Mouse (Mus musculus): ENCODE data around the gene Fzr1. TPM values are rescaled to one million over a fixed set of nuclear protein-coding genes. Genes with fewer than 3 reads are reported as not detected.
A peak's percentile ranks its signal among the peaks of the same experiment; 100 is the strongest.

Gene Fzr1
- 181 and 201 TPM in 2 replicates for polyA plus RNA-seq (2012; rRNA removed)

DNA sequence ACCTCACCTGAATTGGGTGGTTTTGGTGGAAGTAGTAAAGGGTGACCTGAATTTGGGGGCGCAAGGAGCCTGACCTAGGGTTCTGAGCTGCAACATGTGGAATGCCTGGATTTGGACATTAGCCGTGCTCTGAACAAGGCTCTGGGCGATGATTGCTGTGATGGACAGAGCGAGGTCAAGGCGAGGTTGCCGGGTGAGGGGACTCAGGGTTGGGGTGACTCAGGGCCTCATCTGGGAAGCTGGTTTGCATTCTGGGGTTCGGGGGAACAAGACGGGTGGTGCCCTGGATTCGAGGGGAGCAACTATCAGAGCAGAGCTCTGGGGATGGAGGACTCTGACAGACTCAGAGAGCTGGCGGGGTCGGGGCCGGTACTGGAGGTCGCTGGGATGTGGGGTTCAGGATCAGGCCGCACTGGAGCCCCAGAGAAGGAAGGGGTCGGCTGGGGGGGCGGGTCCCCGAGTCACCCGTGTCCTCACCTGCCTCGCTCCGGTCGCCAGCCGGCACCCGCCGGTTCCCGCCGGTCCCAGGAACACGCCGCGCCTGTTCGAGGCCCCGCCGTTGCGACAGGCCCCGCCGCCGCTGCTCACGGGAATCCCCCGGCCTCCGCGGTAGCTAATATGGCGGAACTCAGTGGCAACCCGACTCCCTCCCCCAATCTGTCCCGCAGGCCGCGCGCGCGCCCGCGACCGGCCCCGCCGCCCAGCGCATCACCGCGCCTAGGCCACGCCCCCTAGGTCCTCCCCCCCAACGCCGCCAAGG is at the start of gene Fzr1:
TSS of gene Fzr1 (minus strand) at position 724 of the 760 bp plus-strand sequence.
- 1% methylated on average over 58 of the region's 59 CpGs for WGBS
- Histone ChIP-seq H3K27me3 (ENCODE audit: control insufficient read depth, insufficient read depth, low read length) (no peaks in the 10 kb centered on the region), H3K27ac (ENCODE audit: control insufficient read depth, insufficient read depth, low read length) (peak within 1 kb of the TSS; percentile 36; the same call in 1 of the 2 replicates), H3K4me1 (replicated peaks; ENCODE audit: control insufficient read depth, insufficient read depth, low read length) (peaks cover 28% of the 10 kb centered on the region), H3K36me3 (ENCODE audit: control insufficient read depth, insufficient read depth, low read length) (no peaks in the 10 kb centered on the region), H3K4me3 (ENCODE audit: control insufficient read depth, insufficient read depth, low read length) (peak within 1 kb of the TSS; percentile 73)
- TF ChIP-seq CTCF (IDR thresholded peaks at IDR 0.05; ENCODE audit: borderline replicate concordance, control insufficient read depth, extremely low read depth, insufficient read depth, low read length, poor library complexity) (no peak), POLR2A (IDR thresholded peaks at IDR 0.05; ENCODE audit: control insufficient read depth, extremely low read depth, insufficient read depth, low read length, poor library complexity) (no peak)
- no peak for DNase-seq

GRCm38 (mm10) chr10:81427804-81428506 is 49.6 kb upstream of the Fzr1 start:
- H3K36me3 ChIP-seq (ENCODE audit: control insufficient read depth, insufficient read depth, low read length) = no peaks in the 10 kb centered on the region
- DNase-seq = peak; percentile 1
- peaks cover 37% of the 10 kb centered on the region for H3K4me1 ChIP-seq (replicated peaks; ENCODE audit: control insufficient read depth, insufficient read depth, low read length)
- no peak overlapping the region for H3K4me3 ChIP-seq (ENCODE audit: control insufficient read depth, insufficient read depth, low read length)
- H3K27me3 ChIP-seq (ENCODE audit: control insufficient read depth, insufficient read depth, low read length) = peaks cover 3% of the 10 kb centered on the region; the same call in 1 of the 2 replicates
- no peak for TF ChIP-seq CTCF (IDR thresholded peaks at IDR 0.05; ENCODE audit: borderline replicate concordance, control insufficient read depth, extremely low read depth, insufficient read depth, low read length, poor library complexity)
- TF ChIP-seq POLR2A (IDR thresholded peaks at IDR 0.05; ENCODE audit: control insufficient read depth, extremely low read depth, insufficient read depth, low read length, poor library complexity) = no peak
- H3K27ac ChIP-seq (ENCODE audit: control insufficient read depth, insufficient read depth, low read length) = no peak overlapping the region
- 96% methylated on average over 8 of the region's 8 CpGs for WGBS

DNA sequence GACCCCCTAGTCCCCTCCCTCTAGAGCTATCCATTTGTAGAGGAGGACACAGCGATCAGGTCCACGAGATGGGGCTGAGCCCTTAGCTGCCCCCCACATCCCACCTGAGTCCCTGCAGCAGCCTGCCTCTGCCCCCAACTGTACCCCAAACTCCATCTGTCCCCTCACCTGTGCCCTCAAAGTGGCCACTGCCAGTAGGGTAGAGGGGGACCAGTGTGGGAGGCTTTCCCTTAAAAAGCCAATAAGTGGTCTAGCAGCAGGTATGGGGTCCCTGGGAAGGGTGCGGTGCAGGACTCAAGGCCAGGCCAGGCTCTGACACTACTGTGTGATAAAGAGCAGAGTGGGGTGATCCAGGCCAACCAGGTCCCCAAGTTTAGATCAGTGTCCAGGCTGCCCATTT is 49.0 kb upstream of the Fzr1 start:
- Histone ChIP-seq H3K36me3 (ENCODE audit: control insufficient read depth, insufficient read depth, low read length) (no peaks in the 10 kb centered on the region), H3K4me1 (replicated peaks; ENCODE audit: control insufficient read depth, insufficient read depth, low read length) (peaks cover 32% of the 10 kb centered on the region), H3K4me3 (ENCODE audit: control insufficient read depth, insufficient read depth, low read length) (no peak overlapping the region), H3K27me3 (ENCODE audit: control insufficient read depth, insufficient read depth, low read length) (peaks cover 3% of the 10 kb centered on the region; the same call in 1 of the 2 replicates), H3K27ac (ENCODE audit: control insufficient read depth, insufficient read depth, low read length) (no peak overlapping the region)
- 68% methylated on average over 3 of the region's 3 CpGs for WGBS
- no peak for DNase-seq
- TF ChIP-seq POLR2A (IDR thresholded peaks at IDR 0.05; ENCODE audit: control insufficient read depth, extremely low read depth, insufficient read depth, low read length, poor library complexity) = no peak
- TF ChIP-seq CTCF (IDR thresholded peaks at IDR 0.05; ENCODE audit: borderline replicate concordance, control insufficient read depth, extremely low read depth, insufficient read depth, low read length, poor library complexity) = no peak

DNA sequence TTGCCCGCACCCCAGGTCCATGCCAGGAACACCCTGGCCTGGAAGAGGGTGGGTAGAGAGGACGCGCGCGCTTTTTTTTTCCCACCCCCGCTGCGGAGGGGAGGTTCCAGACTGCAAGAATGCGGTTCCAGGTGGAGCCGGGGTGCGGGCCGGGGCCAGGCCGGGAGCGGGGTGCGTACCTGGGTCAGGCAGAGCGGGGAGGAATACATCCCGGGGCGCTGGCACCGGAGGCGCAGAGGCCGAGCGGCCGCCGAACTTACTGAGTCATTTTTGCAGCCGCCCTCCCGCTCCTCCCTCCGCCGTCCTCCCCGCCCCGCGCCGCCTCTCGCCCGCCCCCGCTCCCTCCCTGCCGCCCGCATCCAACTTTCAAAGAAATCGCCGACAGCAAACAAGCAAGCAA is 48.6 kb upstream of the Fzr1 start:
- peaks cover 3% of the 10 kb centered on the region; the same call in 1 of the 2 replicates for H3K27me3 ChIP-seq (ENCODE audit: control insufficient read depth, insufficient read depth, low read length)
- peaks cover 29% of the 10 kb centered on the region for H3K4me1 ChIP-seq (replicated peaks; ENCODE audit: control insufficient read depth, insufficient read depth, low read length)
- no peak overlapping the region for H3K27ac ChIP-seq (ENCODE audit: control insufficient read depth, insufficient read depth, low read length)
- no peaks in the 10 kb centered on the region for H3K36me3 ChIP-seq (ENCODE audit: control insufficient read depth, insufficient read depth, low read length)
- under 1% methylated on average over 37 of the region's 38 CpGs for whole genome bisulfite sequencing
- TF ChIP-seq POLR2A (IDR thresholded peaks at IDR 0.05; ENCODE audit: control insufficient read depth, extremely low read depth, insufficient read depth, low read length, poor library complexity) (no peak), CTCF (IDR thresholded peaks at IDR 0.05; ENCODE audit: borderline replicate concordance, control insufficient read depth, extremely low read depth, insufficient read depth, low read length, poor library complexity) (no peak)
- peak overlapping the region; percentile 23 for H3K4me3 ChIP-seq (ENCODE audit: control insufficient read depth, insufficient read depth, low read length)
- DNase-seq = peak; percentile 19

DNA sequence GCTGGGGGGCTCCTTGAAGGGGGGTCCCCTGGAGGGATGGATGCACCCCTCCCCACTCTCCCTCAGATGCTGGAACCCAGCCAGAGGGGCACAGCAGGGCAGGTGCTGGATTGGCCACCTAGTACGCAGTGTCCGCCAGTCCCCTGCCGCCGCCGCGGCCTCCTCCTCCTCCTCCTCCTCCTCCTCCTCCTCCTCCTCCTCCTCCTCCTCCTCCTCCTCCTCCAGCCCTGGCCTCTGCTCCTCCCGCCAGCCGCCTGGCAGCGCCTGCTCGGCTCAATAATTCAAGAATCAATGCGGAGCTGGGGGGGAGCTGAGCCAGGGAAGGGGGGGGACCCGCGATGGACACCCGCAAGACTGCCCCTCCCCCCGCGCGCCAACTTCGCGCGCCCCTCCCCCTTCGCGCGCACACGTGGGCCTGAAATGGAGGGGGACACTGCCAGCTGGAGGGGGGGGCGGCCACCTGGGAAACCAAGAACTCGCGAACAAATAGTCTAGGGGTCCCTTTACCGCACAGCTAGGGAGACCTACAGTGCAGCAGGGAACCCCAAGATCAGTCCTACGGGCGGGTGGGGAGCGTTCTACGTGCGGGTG is 47.9 kb upstream of the Fzr1 start:
- no peaks in the 10 kb centered on the region for H3K36me3 ChIP-seq (ENCODE audit: control insufficient read depth, insufficient read depth, low read length)
- peaks cover 3% of the 10 kb centered on the region; the same call in 1 of the 2 replicates for H3K27me3 ChIP-seq (ENCODE audit: control insufficient read depth, insufficient read depth, low read length)
- H3K4me3 ChIP-seq (ENCODE audit: control insufficient read depth, insufficient read depth, low read length) = peak overlapping the region; percentile 23; the same call in 1 of the 2 replicates
- DNase-seq = peak; percentile 1
- TF ChIP-seq CTCF (IDR thresholded peaks at IDR 0.05; ENCODE audit: borderline replicate concordance, control insufficient read depth, extremely low read depth, insufficient read depth, low read length, poor library complexity) (no peak), POLR2A (IDR thresholded peaks at IDR 0.05; ENCODE audit: control insufficient read depth, extremely low read depth, insufficient read depth, low read length, poor library complexity) (no peak)
- no peak overlapping the region for H3K27ac ChIP-seq (ENCODE audit: control insufficient read depth, insufficient read depth, low read length)
- 4% methylated on average over 31 of the region's 33 CpGs for WGBS
- H3K4me1 ChIP-seq (replicated peaks; ENCODE audit: control insufficient read depth, insufficient read depth, low read length) = peaks cover 25% of the 10 kb centered on the region

GRCm38 (mm10) chr10:81425236-81425850 is 47.0 kb upstream of the Fzr1 start:
- H3K27me3 ChIP-seq (ENCODE audit: control insufficient read depth, insufficient read depth, low read length) = peaks cover 3% of the 10 kb centered on the region; the same call in 1 of the 2 replicates
- no peak for TF ChIP-seq POLR2A (IDR thresholded peaks at IDR 0.05; ENCODE audit: control insufficient read depth, extremely low read depth, insufficient read depth, low read length, poor library complexity)
- no peak for TF ChIP-seq CTCF (IDR thresholded peaks at IDR 0.05; ENCODE audit: borderline replicate concordance, control insufficient read depth, extremely low read depth, insufficient read depth, low read length, poor library complexity)
- WGBS = 83% methylated on average over 10 of the region's 10 CpGs
- no peak overlapping the region for H3K4me3 ChIP-seq (ENCODE audit: control insufficient read depth, insufficient read depth, low read length)
- DNase-seq = no peak
- no peaks in the 10 kb centered on the region for H3K36me3 ChIP-seq (ENCODE audit: control insufficient read depth, insufficient read depth, low read length)
- H3K27ac ChIP-seq (ENCODE audit: control insufficient read depth, insufficient read depth, low read length) = no peak overlapping the region
- peaks cover 20% of the 10 kb centered on the region for H3K4me1 ChIP-seq (replicated peaks; ENCODE audit: control insufficient read depth, insufficient read depth, low read length)

All from thymus, adult 2 months (tissue).